Mouse (Mus musculus) stomach, embryonic 14.5 days (tissue): ENCODE data around the gene Pkdrej. TPM values are rescaled to one million over a fixed set of nuclear protein-coding genes. Genes with fewer than 3 reads are reported as not detected.

Source experiments
- ATAC-seq: fragments of 200-750 bp; cut with Nextera tagmentation; 2 replicates; pipeline ENCODE4 v1.8.0; 2017; ENCODE audit warnings: low read depth, moderate TSS enrichment; ENCODE audit not compliant: insufficient number of reproducible peaks, insufficient read depth, low FRiP score
- H3K27ac ChIP-seq: fragments of 300-500 bp; sonication (generic); 2 replicates; pipeline ENCODE4 v1.5.1; 2014; ENCODE audit warnings: mild to moderate bottlenecking, low read length, moderate library complexity, mixed read lengths
- H3K27me3 ChIP-seq: fragments of 300-500 bp; sonication (generic); 2 replicates; pipeline ENCODE4 v1.6.1; 2014; ENCODE audit warnings: low read length, control low read depth, mixed read lengths; ENCODE audit not compliant: control insufficient read depth, insufficient read depth
- H3K36me3 ChIP-seq: fragments of 300-500 bp; sonication (generic); 2 replicates; pipeline ENCODE4 v1.6.1; 2014; ENCODE audit warnings: mild to moderate bottlenecking, control low read depth, low read length, moderate library complexity, mixed read lengths; ENCODE audit not compliant: control insufficient read depth, insufficient read depth
- H3K4me1 ChIP-seq: fragments of 300-500 bp; sonication (generic); 2 replicates; pipeline ENCODE4 v1.6.1; 2014; ENCODE audit warnings: low read length, control low read depth, mixed read lengths; ENCODE audit not compliant: control insufficient read depth, insufficient read depth
- H3K4me2 ChIP-seq: fragments of 300-500 bp; sonication (generic); replicated peaks from 2 replicates; pipeline ENCODE4 v1.6.1; 2014; ENCODE audit warnings: low read depth, low read length, control low read depth
- H3K4me3 ChIP-seq: fragments of 300-500 bp; sonication (generic); 2 replicates; pipeline ENCODE4 v1.5.1; 2014; ENCODE audit warnings: low read depth, low read length, control low read depth
- H3K9ac ChIP-seq: fragments of 300-500 bp; sonication (generic); replicated peaks from 2 replicates; pipeline ENCODE4 v1.6.1; 2014; ENCODE audit warnings: low read depth, mild to moderate bottlenecking, control low read depth, low read length, moderate library complexity, mixed read lengths
- H3K9me3 ChIP-seq: fragments of 300-500 bp; sonication (generic); 2 replicates; pipeline ENCODE4 v1.6.1; 2016; ENCODE audit warnings: low read depth, low read length, control low read depth; ENCODE audit not compliant: control insufficient read depth
- WGBS: fragments of 180-500 bp; shearing (Covaris S2); extraction: QIAGEN DNeasy Blood & Tissue Kit; methylation state at CpG from one replicate; pipeline ENCODE4 v1.1.7; 2014; 5-methylcytosine and 5-hydroxymethylcytosine counted together
- polyA plus RNA-seq: library from polyadenylated mRNA; unstranded; fragments of >200 nt; fragmentation: Nextera tagmentation; extraction: Ambion mirVana; gene quantifications from 2 replicates; pipeline ENCODE4 v1.2.1, GENCODE M21; 2014

Gene Pkdrej
- polyA plus RNA-seq, 1 experiment from 2014 or later = 0.20 TPM

DNA sequence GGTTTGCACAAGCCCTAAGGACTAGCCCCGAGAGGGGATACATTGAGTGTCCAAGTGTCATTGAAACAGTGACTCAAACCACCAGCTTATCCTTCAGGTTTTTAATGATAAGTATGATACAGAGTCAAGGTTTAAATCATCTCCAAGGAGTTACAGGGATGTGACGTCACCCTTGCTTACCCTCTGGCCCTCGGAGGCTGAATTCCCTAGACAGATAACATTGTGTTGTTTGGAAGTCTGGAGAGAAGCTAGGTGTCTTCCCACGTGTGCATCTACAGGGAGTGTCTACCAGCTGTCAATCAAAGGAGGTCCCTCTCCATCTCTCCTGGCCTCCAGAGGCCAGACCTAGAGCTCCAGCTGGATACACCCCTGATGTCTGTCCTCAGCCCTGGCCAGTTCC is 14.6 kb downstream of the Pkdrej start:
- no peak for ATAC-seq
- whole genome bisulfite sequencing = 76% methylated on average over 4 of the region's 4 CpGs
- no peak overlapping the region for H3K4me3 ChIP-seq
- no peaks in the 10 kb centered on the region for H3K9me3 ChIP-seq
- H3K9ac ChIP-seq = no peak overlapping the region
- no peaks in the 10 kb centered on the region for H3K36me3 ChIP-seq
- peaks cover 8% of the 10 kb centered on the region; the same call in 1 of the 2 replicates for H3K4me1 ChIP-seq
- H3K27ac ChIP-seq = no peak overlapping the region
- H3K4me2 ChIP-seq = no peak overlapping the region
- H3K27me3 ChIP-seq = no peaks in the 10 kb centered on the region

DNA sequence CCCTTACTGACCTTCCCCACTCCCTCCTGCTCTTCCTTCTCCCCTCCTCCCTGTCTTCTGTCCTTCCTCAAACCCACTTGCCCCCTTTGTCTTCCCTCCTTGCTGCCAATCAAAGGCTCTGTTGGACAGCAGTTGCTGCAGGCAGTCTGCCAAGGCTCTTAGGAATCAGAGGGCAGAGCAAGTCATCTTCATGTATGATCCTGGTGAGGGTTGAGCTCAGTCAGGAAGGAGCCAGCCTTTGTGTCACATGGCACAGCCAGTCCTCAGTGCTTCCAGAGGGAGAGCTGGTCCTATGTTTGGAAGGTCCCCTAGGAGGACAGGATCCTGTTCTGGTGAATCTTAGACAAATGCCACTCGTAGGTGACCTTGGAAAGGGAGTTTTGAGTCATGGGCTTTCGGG is 18.6 kb downstream of the Pkdrej start:
- H3K9ac ChIP-seq = no peak overlapping the region
- 76% methylated on average over 2 of the region's 2 CpGs for WGBS
- no peaks in the 10 kb centered on the region for H3K36me3 ChIP-seq
- no peaks in the 10 kb centered on the region for H3K27me3 ChIP-seq
- H3K4me3 ChIP-seq = no peak overlapping the region
- H3K4me2 ChIP-seq = no peak overlapping the region
- no peaks in the 10 kb centered on the region for H3K4me1 ChIP-seq
- H3K27ac ChIP-seq = no peak overlapping the region
- H3K9me3 ChIP-seq = no peaks in the 10 kb centered on the region
- no peak for ATAC-seq

DNA sequence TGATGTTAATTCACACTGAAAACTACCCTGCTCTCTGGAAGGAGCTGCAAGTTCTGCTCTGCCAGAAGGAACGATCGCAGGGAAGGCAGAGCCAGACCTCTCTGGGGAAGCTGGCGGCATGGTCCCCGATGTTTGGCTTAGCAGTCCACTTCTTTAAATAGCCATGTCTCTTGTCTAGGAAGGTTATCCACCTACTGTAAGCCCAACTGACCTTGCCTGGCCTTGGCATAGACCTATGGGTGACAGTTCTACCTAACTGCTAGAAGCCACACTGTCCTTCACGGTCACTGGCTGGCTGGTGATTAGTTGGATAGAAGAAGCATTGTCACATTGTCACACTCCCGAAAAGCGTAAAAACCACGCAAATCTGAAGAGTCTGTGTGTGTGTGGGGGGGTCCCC is 22.9 kb downstream of the Pkdrej start:
- 94% methylated on average over 8 of the region's 8 CpGs for WGBS

DNA sequence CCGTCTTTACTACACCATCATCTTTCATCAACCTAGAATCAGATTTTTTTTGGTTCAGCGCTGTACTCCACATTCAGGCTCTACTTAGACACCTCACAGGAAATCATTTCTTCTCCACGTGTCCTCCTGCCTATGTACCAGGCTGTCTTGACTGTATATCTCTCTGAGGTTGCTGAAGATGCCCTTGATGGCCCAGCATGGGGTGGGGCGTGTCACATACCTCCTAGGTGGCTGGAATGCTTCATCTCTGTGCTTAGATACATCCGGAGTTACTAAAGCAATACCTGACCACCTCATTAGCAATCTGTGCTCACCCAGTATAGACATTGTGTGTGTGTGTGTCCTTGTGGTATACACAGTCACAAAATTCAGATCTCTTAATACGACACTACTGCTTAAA is 26.0 kb downstream of the Pkdrej start:
- Histone ChIP-seq H3K27ac (no peak overlapping the region), H3K9me3 (no peaks in the 10 kb centered on the region), H3K9ac (no peak overlapping the region), H3K36me3 (no peaks in the 10 kb centered on the region), H3K4me1 (no peaks in the 10 kb centered on the region), H3K4me2 (no peak overlapping the region), H3K4me3 (no peak overlapping the region), H3K27me3 (no peaks in the 10 kb centered on the region)
- WGBS = 76% methylated on average over 6 of the region's 6 CpGs
- ATAC-seq = no peak

More for the DNA sequence above, 22.9 kb downstream of the Pkdrej start:
- Histone ChIP-seq H3K27ac (no peak overlapping the region), H3K4me3 (no peak overlapping the region), H3K9me3 (no peaks in the 10 kb centered on the region), H3K9ac (no peak overlapping the region), H3K4me2 (no peak overlapping the region), H3K27me3 (no peaks in the 10 kb centered on the region), H3K4me1 (no peaks in the 10 kb centered on the region), H3K36me3 (no peaks in the 10 kb centered on the region)
- ATAC-seq = no peak

DNA sequence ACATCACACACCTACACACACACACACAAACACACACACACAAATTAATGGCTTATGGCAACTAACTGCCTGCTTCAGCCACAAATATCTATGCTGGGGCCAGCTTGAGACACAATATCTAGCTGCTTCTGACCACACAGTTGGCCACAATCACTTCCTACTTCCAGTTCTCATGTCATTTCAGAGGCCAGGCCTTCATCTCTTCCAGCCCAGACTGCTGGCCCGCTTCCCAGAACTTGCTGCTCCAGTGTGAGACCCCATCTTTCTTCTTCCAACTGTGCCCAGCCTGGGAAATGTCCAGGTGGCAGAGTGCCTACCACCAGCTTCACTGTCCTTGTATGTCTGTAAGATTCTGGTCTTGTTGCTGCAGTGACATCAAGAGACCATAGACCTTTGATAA is 28.7 kb downstream of the Pkdrej start:
- H3K4me3 ChIP-seq = no peak overlapping the region
- no peaks in the 10 kb centered on the region for H3K4me1 ChIP-seq
- no peaks in the 10 kb centered on the region for H3K27me3 ChIP-seq
- 69% methylated on average over 1 of the region's 1 CpGs for WGBS
- H3K4me2 ChIP-seq = no peak overlapping the region
- no peak overlapping the region for H3K27ac ChIP-seq
- H3K36me3 ChIP-seq = no peaks in the 10 kb centered on the region
- H3K9me3 ChIP-seq = no peaks in the 10 kb centered on the region
- no peak overlapping the region for H3K9ac ChIP-seq
- no peak for ATAC-seq

- WGBS = 89% methylated on average over 4 of the region's 4 CpGs
- no peak for ATAC-seq
- H3K9ac ChIP-seq = no peak overlapping the region
- no peaks in the 10 kb centered on the region for H3K9me3 ChIP-seq
- no peak overlapping the region for H3K4me2 ChIP-seq
- no peak overlapping the region for H3K4me3 ChIP-seq
- H3K4me1 ChIP-seq = no peaks in the 10 kb centered on the region
- H3K36me3 ChIP-seq = no peaks in the 10 kb centered on the region
- H3K27ac ChIP-seq = no peak overlapping the region
- H3K27me3 ChIP-seq = no peaks in the 10 kb centered on the region
These were observed 30.1 kb downstream of the Pkdrej start for GRCm38 (mm10) chr15:85791449-85791848.

GRCm38 (mm10) chr15:85788633-85789032 is 32.9 kb downstream of the Pkdrej start:
- Histone ChIP-seq H3K9ac (no peak overlapping the region), H3K4me1 (no peaks in the 10 kb centered on the region), H3K27ac (no peak overlapping the region), H3K4me2 (no peak overlapping the region), H3K27me3 (no peaks in the 10 kb centered on the region), H3K4me3 (no peak overlapping the region), H3K9me3 (no peaks in the 10 kb centered on the region), H3K36me3 (no peaks in the 10 kb centered on the region)
- 75% methylated on average over 16 of the region's 16 CpGs for WGBS
- no peak for ATAC-seq

DNA sequence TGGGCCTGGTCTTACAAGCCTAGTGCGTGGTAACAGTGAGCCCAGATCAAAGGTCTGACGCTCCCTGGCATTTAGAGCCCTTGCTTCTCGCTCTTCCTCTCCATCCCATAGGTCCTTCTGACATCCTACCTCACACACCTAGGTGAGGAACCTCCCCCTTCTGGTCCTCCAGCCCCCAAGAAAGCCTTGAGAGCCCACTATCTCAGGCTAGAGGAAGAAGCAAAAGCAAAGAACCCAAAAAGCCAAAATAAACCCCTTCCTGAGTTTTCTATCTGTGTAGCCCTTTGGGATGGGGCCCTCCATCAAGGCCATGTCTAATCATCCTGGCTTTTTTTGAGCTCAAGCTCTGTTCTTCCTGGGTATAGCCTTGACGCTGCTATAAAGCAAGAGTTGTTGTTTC is 33.5 kb downstream of the Pkdrej start:
- Histone ChIP-seq H3K36me3 (no peaks in the 10 kb centered on the region), H3K27ac (no peak overlapping the region), H3K27me3 (no peaks in the 10 kb centered on the region), H3K9me3 (no peaks in the 10 kb centered on the region), H3K9ac (no peak overlapping the region), H3K4me1 (no peaks in the 10 kb centered on the region), H3K4me2 (no peak overlapping the region), H3K4me3 (no peak overlapping the region)
- no peak for ATAC-seq
- WGBS = 86% methylated on average over 4 of the region's 4 CpGs

GRCm38 (mm10) chr15:85787482-85787881 is 34.1 kb downstream of the Pkdrej start:
- H3K4me1 ChIP-seq = no peaks in the 10 kb centered on the region
- H3K27ac ChIP-seq = no peak overlapping the region
- no peak overlapping the region for H3K4me3 ChIP-seq
- H3K9ac ChIP-seq = no peak overlapping the region
- no peaks in the 10 kb centered on the region for H3K9me3 ChIP-seq
- no peaks in the 10 kb centered on the region for H3K27me3 ChIP-seq
- no peak overlapping the region for H3K4me2 ChIP-seq
- no peaks in the 10 kb centered on the region for H3K36me3 ChIP-seq
- no peak for ATAC-seq
- 84% methylated on average over 6 of the region's 6 CpGs for WGBS
